Mouse (Mus musculus): ENCODE measurements around the gene C130032M10Rik.

DNA sequence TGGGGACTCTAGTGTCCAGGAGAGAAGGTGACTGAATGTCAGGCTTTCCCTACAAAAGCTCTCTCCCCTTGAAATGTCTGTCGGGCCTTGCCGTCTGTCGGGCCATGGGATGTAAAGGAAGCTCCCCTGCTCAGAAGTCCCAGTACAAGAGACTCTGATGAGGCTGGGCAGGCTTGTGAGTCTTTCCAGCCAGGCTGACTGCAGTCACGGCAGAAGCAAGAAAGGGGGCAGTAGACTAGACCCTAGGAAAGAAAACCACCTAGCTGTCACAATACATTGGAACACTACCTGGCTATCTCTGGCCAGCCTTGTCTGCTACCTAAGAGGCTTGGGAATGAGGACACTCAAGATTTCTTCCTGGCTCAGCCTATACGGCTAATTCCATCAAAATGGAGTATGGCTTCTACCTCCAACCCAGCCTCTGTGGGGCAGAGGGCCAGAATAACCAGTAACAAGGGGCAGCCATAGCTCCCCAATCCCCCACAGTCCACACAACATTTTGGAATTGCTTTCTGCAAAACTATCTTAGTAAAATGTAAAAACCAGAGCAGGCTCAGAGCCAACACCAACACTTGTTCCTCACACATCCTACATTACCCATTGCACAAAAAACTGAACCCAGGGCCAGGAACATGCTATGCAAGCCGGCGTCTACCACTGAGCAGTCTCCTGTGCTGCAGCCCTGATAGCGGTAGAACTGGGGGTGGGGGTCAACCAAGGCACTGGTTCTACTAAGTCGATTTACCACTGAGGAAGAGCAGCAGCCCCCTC, 19.4 kb downstream of the C130032M10Rik start:
- TF ChIP-seq CTCF (IDR thresholded peaks at IDR 0.05; ENCODE audit: low read depth): no peak
- TF ChIP-seq EP300 (optimal IDR thresholded peaks at IDR 0.05): no peak

Measured in stomach, postnatal 0 days (tissue).